Mouse (Mus musculus): Measurements from ENCODE around the gene Hoxd3. TPM values are rescaled to one million over a fixed set of nuclear protein-coding genes. Genes with fewer than 3 reads are reported as not detected.

The Hoxd3 gene
- polyA plus RNA-seq (2012) = not detected in 2 replicates

GRCm38 (mm10) chr2:74711721-74712621, at the start of gene Hoxd3, which contains the start of gene Hoxd4:
Gene Hoxd3, plus strand, starts transcription at chr2:74711927.
Gene Hoxd4, plus strand, starts transcription at chr2:74711929.
- no peaks in the 10 kb centered on the region for H3K9me3 ChIP-seq (ENCODE audit: control insufficient read depth, low read length)
- H3K36me3 ChIP-seq (ENCODE audit: control insufficient read depth) = no peaks in the 10 kb centered on the region
- no peak within 1 kb of the TSS for H3K4me3 ChIP-seq (replicated peaks)
- TF ChIP-seq GATA1 (IDR thresholded peaks at IDR 0.05; ENCODE audit: low read length) (no peak), TAL1 (IDR thresholded peaks at IDR 0.05; ENCODE audit: low read length) (no peak)
- H3K4me1 ChIP-seq (ENCODE audit: control insufficient read depth) = peaks cover 1% of the 10 kb centered on the region; the same call in 1 of the 2 replicates
- H3K27me3 ChIP-seq (ENCODE audit: control insufficient read depth) = peaks cover 98% of the 10 kb centered on the region

GRCm38 (mm10) chr2:74663291-74663925, 48.3 kb upstream of the Hoxd3 start:
- Histone ChIP-seq H3K4me1 (ENCODE audit: control insufficient read depth) (no peaks in the 10 kb centered on the region), H3K9me3 (ENCODE audit: control insufficient read depth, low read length) (peaks cover 4% of the 10 kb centered on the region; the same call in 1 of the 2 replicates), H3K27me3 (ENCODE audit: control insufficient read depth) (peaks cover 99% of the 10 kb centered on the region), H3K36me3 (ENCODE audit: control insufficient read depth) (no peaks in the 10 kb centered on the region), H3K4me3 (replicated peaks) (no peak overlapping the region)
- no peak for TF ChIP-seq GATA1 (IDR thresholded peaks at IDR 0.05; ENCODE audit: low read length)
- TF ChIP-seq TAL1 (IDR thresholded peaks at IDR 0.05; ENCODE audit: low read length) = no peak

- H3K9me3 ChIP-seq (ENCODE audit: control insufficient read depth, low read length) = peaks cover 6% of the 10 kb centered on the region; the same call in 1 of the 2 replicates
- no peaks in the 10 kb centered on the region for H3K36me3 ChIP-seq (ENCODE audit: control insufficient read depth)
- TF ChIP-seq GATA1 (IDR thresholded peaks at IDR 0.05; ENCODE audit: low read length) = no peak
- no peak for TF ChIP-seq TAL1 (IDR thresholded peaks at IDR 0.05; ENCODE audit: low read length)
- H3K4me1 ChIP-seq (ENCODE audit: control insufficient read depth) = no peaks in the 10 kb centered on the region
- H3K4me3 ChIP-seq (replicated peaks) = no peak overlapping the region
- peaks cover 99% of the 10 kb centered on the region for H3K27me3 ChIP-seq (ENCODE audit: control insufficient read depth)
Measured at GRCm38 (mm10) chr2:74666411-74666810, 45.3 kb upstream of the Hoxd3 start.

- peaks cover 99% of the 10 kb centered on the region for H3K27me3 ChIP-seq (ENCODE audit: control insufficient read depth)
- no peaks in the 10 kb centered on the region for H3K4me1 ChIP-seq (ENCODE audit: control insufficient read depth)
- H3K4me3 ChIP-seq (replicated peaks) = no peak overlapping the region
- H3K36me3 ChIP-seq (ENCODE audit: control insufficient read depth) = no peaks in the 10 kb centered on the region
- peaks cover 6% of the 10 kb centered on the region; the same call in 1 of the 2 replicates for H3K9me3 ChIP-seq (ENCODE audit: control insufficient read depth, low read length)
- TF ChIP-seq TAL1 (IDR thresholded peaks at IDR 0.05; ENCODE audit: low read length) (no peak), GATA1 (IDR thresholded peaks at IDR 0.05; ENCODE audit: low read length) (no peak)
Measured at GRCm38 (mm10) chr2:74667191-74667841, 44.4 kb upstream of the Hoxd3 start.

GRCm38 (mm10) chr2:74667842-74668357, 43.8 kb upstream of the Hoxd3 start, which contains the start of gene Hoxd13:
Gene Hoxd13, plus strand, starts transcription at chr2:74668310.
- TF ChIP-seq GATA1 (IDR thresholded peaks at IDR 0.05; ENCODE audit: low read length) (no peak), TAL1 (IDR thresholded peaks at IDR 0.05; ENCODE audit: low read length) (no peak)
- Histone ChIP-seq H3K4me1 (ENCODE audit: control insufficient read depth) (no peaks in the 10 kb centered on the region), H3K4me3 (replicated peaks) (no peak within 1 kb of the TSS), H3K36me3 (ENCODE audit: control insufficient read depth) (no peaks in the 10 kb centered on the region), H3K27me3 (ENCODE audit: control insufficient read depth) (peaks cover 99% of the 10 kb centered on the region), H3K9me3 (ENCODE audit: control insufficient read depth, low read length) (peaks cover 6% of the 10 kb centered on the region; the same call in 1 of the 2 replicates)

- H3K4me3 ChIP-seq (replicated peaks) = no peak overlapping the region
- TF ChIP-seq TAL1 (IDR thresholded peaks at IDR 0.05; ENCODE audit: low read length) (no peak), GATA1 (IDR thresholded peaks at IDR 0.05; ENCODE audit: low read length) (no peak)
- no peaks in the 10 kb centered on the region for H3K4me1 ChIP-seq (ENCODE audit: control insufficient read depth)
- peaks cover 99% of the 10 kb centered on the region for H3K27me3 ChIP-seq (ENCODE audit: control insufficient read depth)
- peaks cover 6% of the 10 kb centered on the region; the same call in 1 of the 2 replicates for H3K9me3 ChIP-seq (ENCODE audit: control insufficient read depth, low read length)
- H3K36me3 ChIP-seq (ENCODE audit: control insufficient read depth) = no peaks in the 10 kb centered on the region
Measured at GRCm38 (mm10) chr2:74668370-74669229, 43.1 kb upstream of the Hoxd3 start.

- Histone ChIP-seq H3K36me3 (ENCODE audit: control insufficient read depth) (no peaks in the 10 kb centered on the region), H3K9me3 (ENCODE audit: control insufficient read depth, low read length) (peaks cover 6% of the 10 kb centered on the region; the same call in 1 of the 2 replicates), H3K27me3 (ENCODE audit: control insufficient read depth) (peaks cover 99% of the 10 kb centered on the region), H3K4me3 (replicated peaks) (no peak overlapping the region), H3K4me1 (ENCODE audit: control insufficient read depth) (no peaks in the 10 kb centered on the region)
- TF ChIP-seq TAL1 (IDR thresholded peaks at IDR 0.05; ENCODE audit: low read length) (no peak), GATA1 (IDR thresholded peaks at IDR 0.05; ENCODE audit: low read length) (no peak)
Measured at GRCm38 (mm10) chr2:74669230-74669578, 42.5 kb upstream of the Hoxd3 start.

All from erythroblast, embryonic 14.5 days (primary cell).